Mouse (Mus musculus) small intestine, adult 2 months (tissue): ENCODE results near the gene Rnf19b.

Experiments used
- CTCF ChIP-seq: fragments of 200-500 bp; IDR thresholded peaks from 2 replicates; pipeline ENCODE4 v1.5.1; 2012; ENCODE audit warnings: low read depth, mild to moderate bottlenecking, control low read depth, inconsistent platforms, low read length, moderate library complexity, mixed read lengths; ENCODE audit not compliant: insufficient replicate concordance, insufficient read length; ENCODE audit errors: extremely low read depth
- POLR2A ChIP-seq: fragments of 200-500 bp; IDR thresholded peaks from 2 replicates; pipeline ENCODE4 v1.6.1; 2012; ENCODE audit warnings: low read depth, mild to moderate bottlenecking, control low read depth, inconsistent platforms, low read length, moderate library complexity

DNA sequence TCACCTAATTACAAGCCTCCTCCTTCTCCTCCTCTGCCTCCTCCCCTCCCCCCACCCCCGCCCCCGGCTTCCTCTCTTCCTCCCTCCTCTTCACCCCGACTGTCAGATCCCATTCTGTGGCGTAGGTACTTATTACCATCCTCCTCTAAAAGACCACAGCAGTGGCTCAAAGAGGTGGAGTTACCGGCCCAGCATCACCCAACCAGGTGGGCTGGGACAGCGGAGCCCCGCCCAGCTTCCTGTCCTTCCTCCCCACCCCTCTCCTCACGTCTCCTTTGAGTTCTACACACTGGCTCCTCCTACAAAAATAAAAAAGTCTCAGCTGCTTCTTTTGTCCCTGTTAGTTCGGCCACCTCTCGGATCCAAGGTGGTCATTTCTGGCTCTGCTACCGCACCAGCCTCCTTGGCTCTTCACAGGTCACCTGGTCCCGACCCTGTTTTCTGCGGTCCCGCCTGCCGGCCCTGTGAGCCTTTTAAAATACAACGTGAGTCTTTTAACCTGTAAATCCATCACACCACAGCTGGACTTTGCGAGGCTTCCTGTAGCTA lies 72.8 kb downstream of the Rnf19b start:
- TF ChIP-seq CTCF (no peak), POLR2A (no peak)
